32 mouse cellular contexts compared by ENCODE assay signal in the genomic region with DNA sequence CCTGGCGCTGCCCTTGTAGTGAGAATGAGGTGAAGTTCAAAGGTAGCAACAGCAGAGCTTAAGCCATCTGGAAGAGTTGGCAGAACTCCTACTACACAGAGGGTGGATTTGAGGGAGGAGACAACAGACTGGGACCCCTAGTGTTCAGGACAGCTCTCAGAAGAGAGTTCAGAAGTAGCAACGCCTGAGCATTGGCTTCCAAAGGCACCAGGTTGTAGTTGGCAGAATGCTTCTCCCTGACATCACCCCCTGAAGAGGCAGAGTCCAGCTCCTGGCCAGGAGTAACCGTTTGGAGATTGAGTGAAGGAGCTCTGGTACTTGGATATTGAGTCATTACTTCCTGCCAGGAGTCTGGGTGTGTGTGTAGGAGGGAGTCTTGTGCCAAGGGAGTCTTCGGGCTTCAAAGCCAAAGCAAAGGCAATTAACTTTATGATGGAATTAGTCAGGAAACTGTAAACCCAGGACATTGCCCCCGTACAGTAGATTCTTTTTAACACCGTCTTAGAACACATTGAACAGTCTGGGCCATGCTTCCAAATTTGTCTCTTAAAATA. TPM values are rescaled to one million over a fixed set of nuclear protein-coding genes. Genes with fewer than 3 reads are reported as not detected.
DNase-seq lines count a peak whose midpoint lies in the region; ATAC-seq and TF ChIP-seq lines count a peak whose summit lies in the region.
"Had no signal": no experiment of that assay in that cellular context is flagged by ENCODE, and none has a peak within 500 bp of the region (broad histone marks: within the 10 kb centered on the region; RNA-seq: fewer than 3 reads in every experiment).

No protein-coding gene starts in this region.

- H3K9me3 ChIP-seq in kidney, postnatal 0 days (replicated peaks; ENCODE audit: low read length), result no peaks in the 10 kb centered on the region
- H3K9me3 ChIP-seq: embryonic facial prominence, embryonic 10.5 days; embryonic facial prominence, embryonic 15.5 days; forebrain, embryonic 12.5 days; limb, embryonic 13.5 days; lung, embryonic 15.5 days; midbrain, embryonic 10.5 days; midbrain, embryonic 15.5 days; neural tube, embryonic 15.5 days had no signal

- no peaks in the 10 kb centered on the region for H3K27me3 ChIP-seq in kidney, postnatal 0 days (ENCODE audit: insufficient read depth, low read length)
- H3K27me3 ChIP-seq in cerebellum, adult 2 months (ENCODE audit: control insufficient read depth, insufficient read depth, low read length), result no peaks in the 10 kb centered on the region; the same call in 1 of the 2 replicates
- H3K27me3 ChIP-seq in thymus, adult 2 months (ENCODE audit: control insufficient read depth, insufficient read depth, low read length), result no peaks in the 10 kb centered on the region
- H3K27me3 ChIP-seq: embryonic facial prominence, embryonic 15.5 days; forebrain, embryonic 12.5 days; limb, embryonic 13.5 days; lung, embryonic 15.5 days; midbrain, embryonic 15.5 days; neural tube, embryonic 15.5 days had no signal

- DNase-seq in kidney, postnatal 0 days (ENCODE audit: low spot score), result peak; percentile 73
- no peak for DNase-seq in kidney, adult 8-10 months
- peak; percentile 30 to 52 for DNase-seq in cerebellum, adult 2 months
- peak; percentile 36 to 54 for DNase-seq in cerebellum, postnatal 25 days
- peak; percentile 84 for DNase-seq in large intestine, adult 2 months (ENCODE audit: low read depth, low spot score)
- DNase-seq in ovary, adult 18-20 months (ENCODE audit: low spot score), result no peak
- no peak for DNase-seq in spleen, postnatal 4 days (ENCODE audit: low spot score in 2 of 2)
- DNase-seq in thymus, adult 2 months, result no peak
- DNase-seq: adrenal gland, postnatal 10 days; forebrain, postnatal 0 days; heart, postnatal 14 days; layer of hippocampus, adult 9-11 months had no signal

- no peak for TF ChIP-seq CTCF in kidney, postnatal 0 days (IDR thresholded peaks at IDR 0.05; ENCODE audit: low read depth)
- no peak for TF ChIP-seq CTCF in cerebellum, adult 2 months (IDR thresholded peaks at IDR 0.05; ENCODE audit: borderline replicate concordance, insufficient read depth, low read depth, low read length)
- TF ChIP-seq CTCF in thymus, adult 2 months (IDR thresholded peaks at IDR 0.05; ENCODE audit: borderline replicate concordance, control insufficient read depth, extremely low read depth, insufficient read depth, low read length, poor library complexity), result no peak

- no peaks in the 10 kb centered on the region for H3K36me3 ChIP-seq in kidney, postnatal 0 days (ENCODE audit: insufficient read depth, low read length)
- H3K36me3 ChIP-seq in thymus, adult 2 months (ENCODE audit: control insufficient read depth, insufficient read depth, low read length), result no peaks in the 10 kb centered on the region
- H3K36me3 ChIP-seq: embryonic facial prominence, embryonic 10.5 days; embryonic facial prominence, embryonic 15.5 days; forebrain, embryonic 12.5 days; limb, embryonic 13.5 days; lung, embryonic 15.5 days; midbrain, embryonic 10.5 days; midbrain, embryonic 15.5 days; neural tube, embryonic 15.5 days had no signal

- no peak overlapping the region for H3K27ac ChIP-seq in kidney, postnatal 0 days
- H3K27ac ChIP-seq in cerebellum, adult 2 months (ENCODE audit: insufficient read depth, low read length), result no peak overlapping the region
- H3K27ac ChIP-seq in thymus, adult 2 months (ENCODE audit: control insufficient read depth, insufficient read depth, low read length), result no peak overlapping the region
- H3K27ac ChIP-seq: embryonic facial prominence, embryonic 10.5 days; embryonic facial prominence, embryonic 15.5 days; forebrain, embryonic 12.5 days; limb, embryonic 13.5 days; lung, embryonic 15.5 days; midbrain, embryonic 10.5 days; midbrain, embryonic 15.5 days; neural tube, embryonic 15.5 days had no signal

- H3K9ac ChIP-seq in kidney, postnatal 0 days (ENCODE audit: low read depth, low read length), result no peak overlapping the region
- H3K9ac ChIP-seq: embryonic facial prominence, embryonic 15.5 days; forebrain, embryonic 12.5 days; forebrain, postnatal 0 days; limb, embryonic 13.5 days; lung, embryonic 15.5 days; midbrain, embryonic 15.5 days; neural tube, embryonic 15.5 days had no signal

- H3K4me2 ChIP-seq in kidney, postnatal 0 days (ENCODE audit: low read length), result no peak overlapping the region
- H3K4me2 ChIP-seq: embryonic facial prominence, embryonic 15.5 days; forebrain, embryonic 12.5 days; limb, embryonic 13.5 days; liver, embryonic 11.5 days; lung, embryonic 15.5 days; midbrain, embryonic 15.5 days; neural tube, embryonic 15.5 days had no signal

- no peak for ATAC-seq in kidney, postnatal 0 days (replicated peaks; ENCODE audit: low FRiP score, low read depth)
- ATAC-seq: CD4-positive, CD25-positive, alpha-beta regulatory T cell, adult 4 months; forebrain, postnatal 0 days; hindbrain, embryonic 16.5 days; midbrain, embryonic 15.5 days had no signal

- no peak for TF ChIP-seq POLR2A in cerebellum, adult 2 months (IDR thresholded peaks at IDR 0.05; ENCODE audit: borderline replicate concordance, insufficient read depth, low read length)
- TF ChIP-seq POLR2A in thymus, adult 2 months (IDR thresholded peaks at IDR 0.05; ENCODE audit: control insufficient read depth, extremely low read depth, insufficient read depth, low read length, poor library complexity), result no peak

- WGBS in kidney, postnatal 0 days, result 35% methylated on average over 6 of the region's 6 CpGs
- WGBS in cerebellum, adult 2 months, result 30% methylated on average over 6 of the region's 6 CpGs
- WGBS in large intestine, adult 2 months, result 20% methylated on average over 6 of the region's 6 CpGs
- WGBS in thymus, adult 2 months, result 73% methylated on average over 6 of the region's 6 CpGs

- no peak overlapping the region for H3K4me3 ChIP-seq in kidney, postnatal 0 days (replicated peaks; ENCODE audit: low read depth, low read length)
- H3K4me3 ChIP-seq in cerebellum, adult 2 months (replicated peaks; ENCODE audit: insufficient read depth, low read depth, low read length), result no peak overlapping the region
- no peak overlapping the region for H3K4me3 ChIP-seq in thymus, adult 2 months (ENCODE audit: control insufficient read depth, insufficient read depth, low read length)
- H3K4me3 ChIP-seq: embryonic facial prominence, embryonic 10.5 days; embryonic facial prominence, embryonic 15.5 days; forebrain, embryonic 12.5 days; limb, embryonic 13.5 days; lung, embryonic 15.5 days; midbrain, embryonic 10.5 days; midbrain, embryonic 15.5 days; neural tube, embryonic 15.5 days had no signal

- H3K4me1 ChIP-seq in kidney, postnatal 0 days (replicated peaks; ENCODE audit: insufficient read depth, low read length), result no peaks in the 10 kb centered on the region
- peaks cover 8% of the 10 kb centered on the region; the same call in 1 of the 2 replicates for H3K4me1 ChIP-seq in cerebellum, adult 2 months (ENCODE audit: control insufficient read depth, insufficient read depth, low read length)
- no peaks in the 10 kb centered on the region for H3K4me1 ChIP-seq in thymus, adult 2 months (replicated peaks; ENCODE audit: control insufficient read depth, insufficient read depth, low read length)
- H3K4me1 ChIP-seq: midbrain, embryonic 15.5 days; neural tube, embryonic 15.5 days had no signal

RNA-seq across cellular contexts. Expression of a gene that starts 43.5 kb away (rescaled TPM):
- not detected in 2 replicates for polyA plus RNA-seq in kidney, postnatal 0 days (2015; fragmentation: Nextera tagmentation; extraction: Ambion mirVana)
- not detected in 2 replicates for polyA plus RNA-seq in cerebellum, adult 2 months (2012; rRNA removed)
- polyA plus RNA-seq in large intestine, adult 2 months (2012; rRNA removed), result not detected in 2 replicates
- polyA plus RNA-seq in thymus, adult 2 months (2012; rRNA removed), result not detected in 2 replicates
- polyA plus RNA-seq: brain, embryonic 14.5 days; CD4-positive, CD25-positive, alpha-beta regulatory T cell, adult 4 months; embryonic facial prominence, embryonic 10.5 days; embryonic facial prominence, embryonic 15.5 days; forebrain, embryonic 12.5 days; forebrain, postnatal 0 days; gonadal fat pad, adult 2 months; heart, embryonic 14.5 days; hindbrain, embryonic 16.5 days; intestine, embryonic 14.5 days; kidney, embryonic 14.5 days; limb, embryonic 13.5 days; liver, embryonic 11.5 days; liver, embryonic 16.5 days; midbrain, embryonic 10.5 days; neural tube, embryonic 15.5 days; spleen, adult 2 months; stomach, embryonic 14.5 days; testis, adult 2 months had no signal

Comparison
In these comparisons a context has a peak if more than half of its experiments do, and no peak if none do; other contexts are left out.
1. DNase-seq: peak in kidney, postnatal 0 days (single experiment), cerebellum, adult 2 months (2 of 2), cerebellum, postnatal 25 days (2 of 2) and large intestine, adult 2 months (single experiment); none in kidney, adult 8-10 months (0 of 2), ovary, adult 18-20 months (single experiment), spleen, postnatal 4 days (0 of 2) and thymus, adult 2 months (single experiment).